Mouse (Mus musculus) erythroblast, embryonic 14.5 days (primary cell): ENCODE data around the gene Large2.

Experiments
- GATA1 ChIP-seq: IDR thresholded peaks from 2 replicates; pipeline ENCODE4 v1.6.1; 2012; ENCODE audit warnings: low read length, inconsistent platforms, mixed read lengths
- TAL1 ChIP-seq: IDR thresholded peaks from 3 replicates; pipeline ENCODE4 v1.6.1; 2012; ENCODE audit warnings: low read length, inconsistent platforms, mixed read lengths

DNA sequence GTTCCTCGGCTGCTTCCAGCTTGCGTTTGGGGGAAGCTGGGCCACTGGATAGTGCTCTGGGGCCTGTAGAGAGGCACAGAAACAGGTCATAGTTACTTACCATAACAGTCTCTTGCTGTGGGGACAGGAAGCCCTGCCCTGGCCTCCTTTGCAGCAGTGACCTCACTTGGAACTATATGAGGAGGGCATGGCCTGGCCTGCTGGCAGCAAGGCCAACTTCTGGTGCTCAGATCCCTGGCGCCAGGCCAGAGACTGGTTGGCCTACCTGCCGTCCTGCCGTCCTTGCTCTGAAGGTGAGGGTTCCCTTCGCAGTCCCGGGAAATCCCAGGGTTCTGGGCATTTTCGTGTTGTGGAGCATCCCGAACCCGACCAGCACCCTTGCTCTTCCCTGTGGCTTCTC is 37.0 kb upstream of the Large2 start:
- no peak for TF ChIP-seq GATA1
- TF ChIP-seq TAL1, result no peak; the same call in 2 of the 3 replicates
